Mouse (Mus musculus) left cerebral cortex, adult 11 months (tissue): ENCODE measurements around the gene Fbxw11.
A peak's percentile ranks its signal among the peaks of the same experiment; 100 is the strongest.

Experiments
- DNase-seq: peaks from one replicate; pipeline ENCODE4 v3.0.0; 2022; ENCODE audit warnings: low spot score

Fbxw11 gene

DNA sequence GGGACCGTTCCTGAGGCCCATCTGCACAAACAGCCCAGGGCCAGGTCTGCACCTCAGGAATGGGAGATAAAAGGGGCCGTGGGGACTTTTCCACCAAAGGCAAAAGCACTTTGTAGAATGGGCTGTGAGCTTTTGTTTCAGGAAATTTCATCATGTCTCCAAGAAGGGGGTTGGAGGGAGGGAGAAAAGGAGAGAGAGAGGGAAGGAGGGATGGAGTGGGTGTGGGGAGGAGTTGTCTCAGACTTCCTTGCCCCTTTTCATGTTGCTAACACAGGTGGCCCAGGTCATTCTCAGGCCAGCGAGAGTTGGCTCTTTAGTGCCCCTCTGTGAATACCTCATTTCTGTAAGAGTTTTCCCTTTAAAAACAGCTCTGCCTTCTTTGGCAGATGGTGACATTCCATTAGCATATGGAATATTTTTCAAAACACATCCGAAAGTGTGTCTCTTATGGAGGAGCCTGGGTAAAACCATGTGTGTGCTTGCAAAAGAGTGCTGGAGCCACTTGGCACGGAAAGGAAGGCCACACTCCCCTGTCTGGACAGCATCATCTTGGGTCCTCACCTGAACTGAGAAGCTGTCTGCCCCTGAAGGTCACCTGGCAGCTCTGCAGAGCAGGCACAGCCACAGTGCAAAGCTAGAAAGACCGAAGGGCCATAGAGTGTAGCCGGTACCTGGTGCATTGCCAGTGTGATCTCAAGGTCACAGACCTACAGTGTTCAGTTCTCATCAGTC, 109.5 kb downstream of the Fbxw11 start:
- no peak for DNase-seq

DNA sequence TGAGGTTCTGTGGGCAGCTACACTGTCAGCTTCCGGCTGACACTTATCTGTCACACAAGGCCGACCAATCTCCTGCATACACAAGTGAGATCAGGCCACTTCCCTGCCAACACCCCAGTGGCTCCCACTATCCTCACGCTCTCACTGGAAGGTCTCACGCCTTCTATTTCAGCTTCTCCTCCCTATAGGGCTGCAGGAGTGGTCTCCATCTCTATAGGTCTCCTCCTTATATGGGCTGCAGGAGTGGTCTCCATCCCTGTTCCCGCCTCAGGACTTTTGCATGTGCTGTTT, 110.0 kb downstream of the Fbxw11 start:
- no peak for DNase-seq

DNA sequence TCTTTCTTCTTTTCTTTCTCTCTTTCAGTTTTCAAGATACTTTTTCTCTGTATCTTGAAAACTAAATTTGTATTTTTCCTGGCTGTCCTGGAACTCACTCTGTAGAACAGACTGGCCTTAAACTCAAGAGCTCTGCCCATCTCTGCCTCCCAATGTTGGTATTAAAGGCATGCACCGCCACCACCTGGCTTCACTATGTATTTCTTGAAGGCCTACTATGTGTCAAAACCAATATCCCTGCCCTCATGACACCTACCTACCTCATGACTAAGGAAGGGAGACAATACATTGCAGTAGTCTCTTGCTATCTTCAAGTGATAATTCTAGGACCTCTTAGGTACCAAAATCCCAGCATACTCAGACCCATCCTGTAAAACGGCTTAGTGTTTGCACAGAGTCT, 110.8 kb downstream of the Fbxw11 start:
- DNase-seq = no peak

DNA sequence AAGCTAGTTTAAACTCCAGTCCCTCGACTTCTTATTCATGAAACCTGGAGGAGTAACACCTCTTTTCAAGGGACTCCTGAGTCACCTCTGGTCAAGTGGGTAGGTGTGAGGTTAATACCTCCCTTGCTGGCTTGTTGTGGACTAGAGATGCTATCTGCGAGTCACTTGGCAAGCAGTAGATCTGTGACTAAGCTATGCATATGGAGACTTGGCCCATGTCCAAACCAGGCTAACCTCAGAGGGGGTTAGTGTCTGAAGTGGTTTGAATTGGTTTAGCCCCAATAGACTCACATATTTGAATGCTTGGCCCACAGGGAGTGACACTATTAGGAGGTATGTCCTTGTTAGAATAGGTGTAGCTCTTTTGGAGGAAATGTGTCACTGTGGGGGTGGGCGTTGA, 120.2 kb downstream of the Fbxw11 start:
- no peak for DNase-seq

DNA sequence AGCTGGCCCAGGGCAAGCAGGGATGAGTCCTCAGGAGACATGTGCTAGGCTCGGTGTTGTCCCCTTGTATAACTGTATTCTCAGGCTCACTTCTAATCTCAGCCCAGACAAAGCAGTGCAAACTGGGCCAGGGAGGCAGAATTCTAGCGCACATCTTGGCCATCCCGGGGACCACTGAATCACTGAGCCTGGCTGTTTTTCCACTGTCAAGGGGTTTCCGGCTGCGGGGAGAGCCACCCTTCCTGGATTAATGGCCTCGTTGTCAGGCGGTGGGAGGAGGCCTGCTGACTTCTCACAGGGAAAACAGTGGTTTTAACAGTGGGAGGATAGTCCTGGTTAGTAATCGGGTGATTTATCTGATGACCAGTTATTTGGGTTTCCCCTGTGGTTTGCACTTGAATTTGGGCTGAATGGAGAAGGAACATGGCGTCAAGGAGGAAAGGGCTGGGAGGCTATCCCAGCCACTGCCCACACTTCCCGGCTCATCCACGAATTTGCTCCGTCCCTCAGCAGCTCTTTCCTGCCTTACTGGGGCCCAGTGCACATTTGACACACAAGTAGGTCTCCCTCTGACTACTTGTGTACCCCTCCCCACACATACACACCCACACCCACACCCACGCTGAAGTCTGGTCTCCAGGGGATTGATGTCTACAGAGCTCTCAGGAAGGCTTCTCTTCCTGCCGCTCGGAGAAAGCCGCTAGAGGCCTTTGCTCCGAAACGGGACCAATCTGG, 125.1 kb downstream of the Fbxw11 start:
- no peak for DNase-seq

DNA sequence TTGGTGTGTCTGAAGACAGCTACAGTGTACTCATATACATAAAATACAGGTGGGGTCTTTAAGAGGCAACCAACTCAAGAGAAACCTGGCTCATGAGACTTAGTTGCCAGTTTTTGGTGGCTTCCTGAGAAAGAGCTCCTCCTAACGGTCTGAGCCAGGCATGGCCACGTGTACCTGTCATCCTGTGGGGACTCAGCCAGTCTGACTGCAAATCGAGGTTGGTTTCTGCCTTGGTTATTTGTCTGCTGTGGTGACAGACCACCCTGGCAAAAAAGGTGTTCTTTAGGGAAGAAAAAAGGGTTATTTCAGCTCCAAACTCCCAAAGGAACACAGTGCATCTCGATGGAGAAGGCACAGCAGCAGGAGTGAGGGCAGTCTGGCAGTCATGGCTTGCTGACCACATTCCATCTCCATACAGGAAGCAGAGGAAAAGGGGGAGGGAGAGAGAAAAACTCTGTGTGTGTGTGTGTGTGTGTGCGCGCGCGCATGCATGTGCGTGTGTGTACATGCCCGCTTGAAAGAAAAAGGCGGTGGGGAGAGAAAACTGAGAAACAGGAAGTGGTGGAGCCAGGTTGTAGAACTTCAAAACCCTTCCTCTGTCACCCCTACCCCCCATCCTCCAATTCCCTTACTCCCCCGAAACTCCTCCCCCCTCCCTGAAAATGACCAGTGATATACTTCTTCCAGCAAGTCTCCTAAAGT, 126.3 kb downstream of the Fbxw11 start:
- no peak for DNase-seq

DNA sequence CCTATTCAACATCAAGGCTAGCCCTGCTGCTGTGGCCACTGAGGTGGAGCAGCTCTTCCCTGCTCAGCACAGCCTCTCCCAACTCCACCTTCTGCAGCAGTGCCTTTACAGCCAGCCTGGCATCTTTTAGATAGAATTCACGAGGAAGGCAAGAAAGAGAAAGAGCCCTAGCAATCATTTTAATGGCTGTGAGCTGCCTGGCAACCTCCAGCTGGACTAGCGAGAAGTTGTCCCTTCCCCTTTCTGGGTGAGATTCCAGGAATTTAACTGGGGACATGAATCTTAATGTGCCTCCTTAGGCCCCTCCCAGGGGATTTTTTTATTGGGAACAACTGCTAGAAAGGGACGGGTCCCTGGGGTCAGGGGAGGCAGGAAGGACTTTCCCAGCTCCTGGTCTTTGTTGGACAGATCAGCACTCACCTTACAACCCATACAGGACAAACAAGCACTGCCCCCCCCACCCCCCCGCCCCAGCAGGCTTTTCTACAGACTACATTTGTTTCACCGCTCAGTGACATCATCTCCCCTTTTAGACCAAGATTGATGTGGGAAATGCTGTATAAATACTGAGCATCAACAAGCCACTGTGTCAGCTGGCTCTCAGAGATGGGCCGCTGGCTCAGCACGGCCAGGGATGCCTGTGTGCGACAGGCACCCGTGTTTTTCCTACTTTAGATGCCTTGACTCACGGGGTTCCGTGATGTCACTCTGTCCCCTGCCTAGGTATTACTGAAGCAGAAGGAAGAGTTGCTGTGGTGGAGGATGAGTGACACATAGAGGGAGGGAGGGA, 138.4 kb downstream of the Fbxw11 start:
- no peak for DNase-seq

DNA sequence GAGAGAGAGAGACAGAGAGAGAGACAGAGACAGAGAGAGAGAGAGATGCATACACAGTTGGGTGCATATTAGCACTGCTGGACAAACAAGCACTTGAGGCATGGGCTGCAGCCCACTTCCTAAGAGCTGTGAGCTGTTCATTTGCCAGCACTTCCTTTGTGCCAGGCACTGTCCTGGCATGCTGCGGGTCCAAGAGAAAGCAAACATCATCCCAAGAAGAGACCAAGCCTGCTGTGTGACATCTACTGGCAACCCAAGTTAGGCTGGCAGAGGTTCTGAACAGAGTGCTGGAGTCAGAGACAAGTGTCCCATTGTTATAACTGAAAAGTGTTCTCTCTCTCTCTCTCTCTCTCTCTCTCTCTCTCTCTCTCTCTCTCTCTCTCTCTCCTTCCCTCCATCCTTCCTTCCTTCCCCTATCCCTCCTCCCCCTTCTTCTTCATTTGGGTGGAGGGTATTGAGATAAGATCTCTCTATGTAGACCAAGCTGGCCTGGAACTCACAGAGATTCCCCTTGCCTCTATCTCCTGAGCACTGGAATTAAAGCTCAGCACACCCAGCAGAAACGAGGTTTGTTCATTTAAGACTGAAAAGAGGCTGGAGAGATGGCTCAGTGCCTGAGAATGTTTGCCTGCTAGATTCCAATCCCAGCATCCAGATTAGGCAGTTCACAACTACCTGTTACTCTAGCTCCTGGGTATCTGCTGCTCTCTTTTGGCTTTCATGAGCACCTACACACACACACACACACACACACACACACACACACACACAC, 139.3 kb downstream of the Fbxw11 start:
- DNase-seq = peak; percentile 34

DNA sequence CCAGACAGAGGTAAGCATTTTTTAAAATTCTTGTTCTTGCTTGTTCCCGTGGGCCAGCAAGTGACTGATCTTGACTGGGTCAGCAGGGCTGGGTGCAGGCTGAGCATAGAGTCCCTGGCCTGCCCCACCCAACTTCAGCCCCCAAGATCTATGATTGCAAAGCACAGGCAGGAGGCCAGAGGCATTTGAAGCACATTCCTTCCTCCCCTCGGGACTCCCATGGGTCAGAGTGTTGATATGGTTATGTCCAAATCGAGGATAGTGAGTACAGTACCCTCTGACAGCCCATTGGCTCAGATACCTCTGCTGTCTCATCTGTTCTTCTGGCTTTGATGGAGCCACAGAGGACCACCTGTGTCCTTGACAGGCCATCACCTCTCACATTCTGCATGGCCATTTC, 140.2 kb downstream of the Fbxw11 start:
- no peak for DNase-seq

DNA sequence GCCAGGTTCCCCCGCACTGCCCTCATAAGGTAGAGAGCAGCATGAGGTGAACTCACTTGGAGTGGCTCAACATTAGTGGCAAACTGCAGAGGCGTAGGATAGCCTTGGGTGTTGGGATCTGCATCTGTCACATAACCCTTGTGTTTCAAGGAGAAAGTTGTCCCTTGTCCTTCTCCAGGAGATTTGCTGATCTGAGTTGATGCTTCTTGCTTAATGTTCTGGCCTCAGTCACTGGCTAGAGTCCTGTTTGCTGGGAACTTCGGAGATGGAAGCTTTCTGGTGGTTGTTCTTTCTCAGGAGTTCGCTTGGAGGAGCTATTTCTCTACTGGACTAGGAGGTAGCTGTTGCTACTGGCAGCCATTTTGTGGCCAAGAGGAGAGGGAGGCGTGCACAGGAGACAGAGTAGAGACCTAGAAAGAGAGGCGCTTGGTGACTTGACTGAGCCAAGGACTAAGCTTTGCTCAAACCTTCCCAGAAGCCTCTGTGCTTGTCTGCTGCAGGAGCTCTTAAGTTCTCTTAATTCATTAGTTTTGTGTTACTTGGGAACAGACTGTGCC, 143.1 kb downstream of the Fbxw11 start:
- DNase-seq = no peak

DNA sequence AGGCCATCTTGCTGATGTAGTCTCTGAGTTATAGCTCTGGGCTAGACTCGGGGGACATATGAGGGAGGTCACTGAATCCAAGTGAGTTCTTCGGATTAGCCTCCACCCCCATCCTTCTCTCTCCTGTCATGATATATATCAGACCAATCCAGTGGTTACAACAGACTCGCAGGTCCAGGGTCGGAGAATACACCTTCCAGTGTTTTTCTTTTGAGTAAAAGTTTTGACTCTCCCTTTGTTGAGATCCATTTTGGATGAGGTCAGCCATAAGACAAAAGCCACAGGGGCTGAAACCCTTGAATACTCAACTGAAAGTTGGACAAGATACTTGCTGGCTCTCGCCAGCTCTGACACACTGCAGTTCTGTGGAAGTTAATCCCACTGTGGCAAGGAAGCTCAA, 143.7 kb downstream of the Fbxw11 start:
- no peak for DNase-seq

DNA sequence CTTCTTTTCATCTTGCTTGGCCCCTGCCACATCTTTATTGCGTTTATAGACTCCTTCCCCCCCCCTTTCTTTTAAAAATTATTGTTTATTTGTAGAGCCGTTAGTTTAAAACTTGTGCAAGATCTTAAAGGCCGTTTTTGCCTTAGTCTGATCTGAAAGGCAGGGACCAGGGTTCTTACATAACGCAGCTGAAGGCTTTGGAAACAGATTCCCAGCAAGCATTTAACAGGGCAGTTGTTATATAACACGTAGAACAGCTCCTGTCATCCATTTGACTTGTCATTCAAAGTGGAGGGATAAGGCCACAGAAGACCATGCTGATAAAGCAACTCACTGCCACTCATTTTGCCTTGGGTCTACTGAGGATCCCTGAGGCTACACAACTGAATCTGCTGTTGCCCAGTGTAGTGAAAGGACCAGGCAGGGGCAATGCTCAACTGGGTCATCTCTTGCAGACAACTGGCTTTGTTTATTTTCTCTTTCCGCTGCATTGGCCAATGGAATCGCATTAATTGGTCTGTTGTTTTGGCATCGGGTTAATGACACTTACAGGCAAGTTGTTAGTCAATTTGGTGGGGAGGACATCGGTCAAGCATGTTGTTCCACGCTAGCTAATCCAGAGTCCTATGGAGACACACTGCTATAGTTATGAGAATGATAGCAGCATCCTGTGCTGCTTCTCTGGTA, 152.4 kb downstream of the Fbxw11 start:
- DNase-seq = no peak
